Mouse (Mus musculus) cerebellum, adult (tissue): ENCODE data around the gene Rsrp1.

ENCODE experiments used
- ATAC-seq: cut with Nextera tagmentation; 2 replicates; pipeline ENCODE4 v1.9.2; 2017; ENCODE audit warnings: mild to moderate bottlenecking, moderate library complexity, mixed read lengths; ENCODE audit not compliant: insufficient number of reproducible peaks, low FRiP score, low TSS enrichment

Rsrp1 gene

GRCm38 (mm10) chr4:134955845-134956244, 32.5 kb downstream of the Rsrp1 start:
- ATAC-seq = no peak

GRCm38 (mm10) chr4:134956328-134956727, 32.9 kb downstream of the Rsrp1 start:
- no peak for ATAC-seq

DNA sequence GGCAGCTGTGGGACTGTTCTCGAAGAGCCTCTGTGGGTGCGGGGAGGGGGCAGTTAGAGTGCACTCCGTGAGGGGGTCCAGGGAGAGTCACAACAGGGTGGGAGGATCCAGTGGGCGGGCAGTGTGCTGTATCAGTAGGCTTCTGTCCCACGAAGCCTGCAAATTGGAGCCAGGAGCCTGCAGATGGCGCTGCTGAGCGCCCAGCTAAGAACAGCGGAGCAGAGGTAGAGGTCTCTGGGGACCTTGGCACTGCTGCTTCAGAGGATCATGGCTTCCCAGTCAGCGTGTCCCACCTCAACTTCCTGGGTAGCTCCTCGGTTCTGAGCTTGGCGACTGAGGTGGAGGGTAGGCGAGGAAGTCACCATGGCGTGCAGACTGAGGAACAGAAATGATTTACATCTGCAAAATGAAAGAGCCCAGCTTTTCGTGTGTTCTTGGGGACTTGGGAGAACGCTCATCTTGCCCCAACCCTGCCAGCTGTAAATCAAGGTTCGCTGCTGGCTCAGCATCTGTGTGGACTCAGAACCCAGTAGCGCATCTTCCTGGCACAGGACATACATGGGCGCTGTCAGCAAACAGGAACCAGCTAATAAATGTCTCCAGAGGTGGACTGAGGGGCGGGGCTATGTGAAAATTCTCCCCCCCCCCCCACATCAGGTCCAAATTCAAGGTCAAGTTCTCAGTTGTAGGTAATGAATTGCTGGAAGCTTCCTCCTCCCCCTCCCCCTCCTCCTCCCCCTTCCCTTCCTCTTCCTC, 39.8 kb downstream of the Rsrp1 start:
- ATAC-seq = no peak

GRCm38 (mm10) chr4:134967887-134968604, 44.7 kb downstream of the Rsrp1 start:
- no peak for ATAC-seq

GRCm38 (mm10) chr4:134968605-134968976, 45.2 kb downstream of the Rsrp1 start:
- ATAC-seq = no peak

- ATAC-seq = no peak
Observed at GRCm38 (mm10) chr4:134975261-134975928, 52.0 kb downstream of the Rsrp1 start.

DNA sequence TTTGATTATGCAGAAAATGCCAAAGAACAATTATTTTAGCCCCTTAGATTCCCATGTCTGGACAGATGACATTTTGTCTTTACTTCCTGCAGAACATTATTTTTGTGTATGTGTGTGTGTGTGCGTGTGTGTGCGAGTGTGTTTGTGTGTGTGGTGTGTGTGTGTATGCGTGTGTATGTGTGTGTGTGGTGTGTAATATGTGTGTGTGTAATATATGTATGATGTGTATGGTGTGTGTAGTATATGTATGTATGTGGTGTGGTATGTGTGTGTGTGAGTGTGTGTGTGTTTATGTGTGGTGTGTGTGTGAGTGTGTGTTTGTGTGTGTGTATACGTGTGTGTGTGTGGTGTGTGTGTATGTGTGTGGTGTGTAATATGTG, 52.5 kb downstream of the Rsrp1 start:
- no peak for ATAC-seq
